Mouse (Mus musculus): ENCODE data around the gene Traf5.

The Traf5 gene

GRCm38 (mm10) chr1:192091806-192092772, at the start of gene Traf5:
Gene Traf5 (minus strand): TSS chr1:192092559.
- DNase-seq: peak; percentile 100

GRCm38 (mm10) chr1:192140313-192140712, 48.0 kb upstream of the Traf5 start:
- DNase-seq: peak; percentile 59

- DNase-seq: peak; percentile 99
Measured at GRCm38 (mm10) chr1:192137926-192138910, 45.9 kb upstream of the Traf5 start, which contains the start of gene Rcor3. Gene Rcor3 (minus strand): TSS chr1:192138062.

- DNase-seq: no peak
Measured at GRCm38 (mm10) chr1:192137291-192137925, 45.0 kb upstream of the Traf5 start.

- DNase-seq: peak; percentile 99
Measured at GRCm38 (mm10) chr1:192136561-192137290, 44.4 kb upstream of the Traf5 start.

- no peak for DNase-seq
Measured at GRCm38 (mm10) chr1:192130202-192130601, 37.8 kb upstream of the Traf5 start.

GRCm38 (mm10) chr1:192128343-192128742, 36.0 kb upstream of the Traf5 start:
- DNase-seq: no peak

GRCm38 (mm10) chr1:192125761-192126160, 33.4 kb upstream of the Traf5 start:
- DNase-seq: no peak

- peak; percentile 67 for DNase-seq
Measured at GRCm38 (mm10) chr1:192116262-192116661, 23.9 kb upstream of the Traf5 start.

GRCm38 (mm10) chr1:192115378-192115777, 23.0 kb upstream of the Traf5 start:
- DNase-seq: peak; percentile 41

GRCm38 (mm10) chr1:192109169-192109568, 16.8 kb upstream of the Traf5 start:
- peak; percentile 91 for DNase-seq

- peak; percentile 83 for DNase-seq
Measured at GRCm38 (mm10) chr1:192107352-192107751, 15.0 kb upstream of the Traf5 start.

- DNase-seq: peak; percentile 27
Measured at GRCm38 (mm10) chr1:192105902-192106389, 13.6 kb upstream of the Traf5 start.

- DNase-seq: peak; percentile 87
Measured at GRCm38 (mm10) chr1:192104021-192104420, 11.7 kb upstream of the Traf5 start.

GRCm38 (mm10) chr1:192103176-192103575, 10.8 kb upstream of the Traf5 start:
- DNase-seq: peak; percentile 51

GRCm38 (mm10) chr1:192101359-192101758, 9.0 kb upstream of the Traf5 start:
- peak; percentile 60 for DNase-seq

GRCm38 (mm10) chr1:192100742-192101141, 8.4 kb upstream of the Traf5 start:
- DNase-seq: peak; percentile 78

- peak; percentile 67 for DNase-seq
Measured at GRCm38 (mm10) chr1:192095626-192096025, 3.3 kb upstream of the Traf5 start.

- DNase-seq: peak; percentile 92
Measured at GRCm38 (mm10) chr1:192094451-192095170, 2.3 kb upstream of the Traf5 start.

GRCm38 (mm10) chr1:192092879-192093660, 711 bp upstream of the Traf5 start:
- peak; percentile 98 for DNase-seq

Data from heart, adult 11 months (tissue).